Mouse (Mus musculus) embryonic fibroblast, embryonic 13.5 days (primary cell): ENCODE measurements at regions not wholly inside any gene's neighbourhood (a gene's known extent, or its start where the extent isn't known, plus 50 kb on each side); places are given as distances from the start of the nearest gene placed in this dataset.

Experiments
- CTCF ChIP-seq: IDR thresholded peaks from 2 replicates; pipeline ENCODE4 v1.5.1; 2011; ENCODE audit warnings: mild to moderate bottlenecking, control low read depth, low read length, moderate library complexity, borderline replicate concordance; ENCODE audit not compliant: insufficient read depth
- POLR2A ChIP-seq: IDR thresholded peaks from 2 replicates; pipeline ENCODE4 v1.6.1; 2011; ENCODE audit warnings: low read depth, mild to moderate bottlenecking, control low read depth, low read length, moderate library complexity

GRCm38 (mm10) chr1:23645093-23645492, 116.5 kb upstream of the B3gat2 start:
- TF ChIP-seq CTCF: no peak
- no peak for TF ChIP-seq POLR2A
